Mouse (Mus musculus): ENCODE measurements at regions not wholly inside any gene's neighbourhood (a gene's known extent, or its start where the extent isn't known, plus 50 kb on each side); places are given as distances from the start of the nearest gene placed in this dataset.

GRCm38 (mm10) chr16:91156506-91156905 lies 61.6 kb upstream of the 4932438H23Rik start:
- Histone ChIP-seq H3K27me3 (ENCODE audit: control insufficient read depth, insufficient read depth, low read length) (no peaks in the 10 kb centered on the region), H3K4me1 (ENCODE audit: control insufficient read depth, insufficient read depth, low read length) (no peaks in the 10 kb centered on the region), H3K4me3 (replicated peaks; ENCODE audit: insufficient read depth, low read depth, low read length) (no peak overlapping the region), H3K27ac (ENCODE audit: insufficient read depth, low read length) (no peak overlapping the region)
- TF ChIP-seq CTCF (IDR thresholded peaks at IDR 0.05; ENCODE audit: borderline replicate concordance, insufficient read depth, low read depth, low read length) (no peak), POLR2A (IDR thresholded peaks at IDR 0.05; ENCODE audit: borderline replicate concordance, insufficient read depth, low read length) (no peak)
- 50% methylated on average over 15 of the region's 15 CpGs for WGBS
- no peak for DNase-seq

- peak in 1 of 2 experiments; percentile 24 for DNase-seq
- 12% methylated on average over 8 of the region's 8 CpGs for WGBS
- no peaks in the 10 kb centered on the region; the same call in 1 of the 2 replicates for H3K27me3 ChIP-seq (ENCODE audit: control insufficient read depth, insufficient read depth, low read length)
- H3K4me3 ChIP-seq (replicated peaks; ENCODE audit: insufficient read depth, low read depth, low read length): no peak overlapping the region
- no peak for TF ChIP-seq POLR2A (IDR thresholded peaks at IDR 0.05; ENCODE audit: borderline replicate concordance, insufficient read depth, low read length)
- TF ChIP-seq CTCF (IDR thresholded peaks at IDR 0.05; ENCODE audit: borderline replicate concordance, insufficient read depth, low read depth, low read length): peak; percentile 50
- H3K27ac ChIP-seq (ENCODE audit: insufficient read depth, low read length): no peak overlapping the region
- peaks cover 3% of the 10 kb centered on the region; the same call in 1 of the 2 replicates for H3K4me1 ChIP-seq (ENCODE audit: control insufficient read depth, insufficient read depth, low read length)
These were observed 64.6 kb upstream of the Olig2 start for GRCm38 (mm10) chr16:91160679-91161078.

- no peak for DNase-seq
- no peaks in the 10 kb centered on the region; the same call in 1 of the 2 replicates for H3K27me3 ChIP-seq (ENCODE audit: control insufficient read depth, insufficient read depth, low read length)
- no peak overlapping the region for H3K27ac ChIP-seq (ENCODE audit: insufficient read depth, low read length)
- H3K4me1 ChIP-seq (ENCODE audit: control insufficient read depth, insufficient read depth, low read length): peaks cover 3% of the 10 kb centered on the region; the same call in 1 of the 2 replicates
- H3K4me3 ChIP-seq (replicated peaks; ENCODE audit: insufficient read depth, low read depth, low read length): no peak overlapping the region
- TF ChIP-seq POLR2A (IDR thresholded peaks at IDR 0.05; ENCODE audit: borderline replicate concordance, insufficient read depth, low read length) (no peak), CTCF (IDR thresholded peaks at IDR 0.05; ENCODE audit: borderline replicate concordance, insufficient read depth, low read depth, low read length) (no peak)
- 85% methylated on average over 6 of the region's 6 CpGs for WGBS
These were observed 63.6 kb upstream of the Olig2 start for GRCm38 (mm10) chr16:91161616-91162015.

GRCm38 (mm10) chr16:91162381-91162780 lies 62.9 kb upstream of the Olig2 start:
- WGBS: 87% methylated on average over 6 of the region's 6 CpGs
- no peak overlapping the region for H3K27ac ChIP-seq (ENCODE audit: insufficient read depth, low read length)
- peaks cover 3% of the 10 kb centered on the region; the same call in 1 of the 2 replicates for H3K4me1 ChIP-seq (ENCODE audit: control insufficient read depth, insufficient read depth, low read length)
- no peak overlapping the region for H3K4me3 ChIP-seq (replicated peaks; ENCODE audit: insufficient read depth, low read depth, low read length)
- no peak for DNase-seq
- TF ChIP-seq POLR2A (IDR thresholded peaks at IDR 0.05; ENCODE audit: borderline replicate concordance, insufficient read depth, low read length) (no peak), CTCF (IDR thresholded peaks at IDR 0.05; ENCODE audit: borderline replicate concordance, insufficient read depth, low read depth, low read length) (no peak)
- no peaks in the 10 kb centered on the region; the same call in 1 of the 2 replicates for H3K27me3 ChIP-seq (ENCODE audit: control insufficient read depth, insufficient read depth, low read length)

GRCm38 (mm10) chr16:91165906-91166305 lies 59.4 kb upstream of the Olig2 start:
- Histone ChIP-seq H3K4me1 (ENCODE audit: control insufficient read depth, insufficient read depth, low read length) (peaks cover 3% of the 10 kb centered on the region; the same call in 1 of the 2 replicates), H3K27ac (ENCODE audit: insufficient read depth, low read length) (no peak overlapping the region), H3K27me3 (ENCODE audit: control insufficient read depth, insufficient read depth, low read length) (peaks cover 1% of the 10 kb centered on the region; the same call in 1 of the 2 replicates), H3K4me3 (replicated peaks; ENCODE audit: insufficient read depth, low read depth, low read length) (no peak overlapping the region)
- DNase-seq: peak in 1 of 2 experiments; percentile 22
- 16% methylated on average over 4 of the region's 4 CpGs for WGBS
- no peak for TF ChIP-seq POLR2A (IDR thresholded peaks at IDR 0.05; ENCODE audit: borderline replicate concordance, insufficient read depth, low read length)
- TF ChIP-seq CTCF (IDR thresholded peaks at IDR 0.05; ENCODE audit: borderline replicate concordance, insufficient read depth, low read depth, low read length): no peak

- peaks cover 3% of the 10 kb centered on the region; the same call in 1 of the 2 replicates for H3K4me1 ChIP-seq (ENCODE audit: control insufficient read depth, insufficient read depth, low read length)
- peaks cover 1% of the 10 kb centered on the region; the same call in 1 of the 2 replicates for H3K27me3 ChIP-seq (ENCODE audit: control insufficient read depth, insufficient read depth, low read length)
- DNase-seq: peak; percentile 29 to 52
- no peak overlapping the region for H3K4me3 ChIP-seq (replicated peaks; ENCODE audit: insufficient read depth, low read depth, low read length)
- TF ChIP-seq POLR2A (IDR thresholded peaks at IDR 0.05; ENCODE audit: borderline replicate concordance, insufficient read depth, low read length) (no peak), CTCF (IDR thresholded peaks at IDR 0.05; ENCODE audit: borderline replicate concordance, insufficient read depth, low read depth, low read length) (peak; percentile 60; the same call in 1 of the 2 replicates)
- H3K27ac ChIP-seq (ENCODE audit: insufficient read depth, low read length): no peak overlapping the region
These were observed 58.4 kb upstream of the Olig2 start for GRCm38 (mm10) chr16:91166866-91167265.

GRCm38 (mm10) chr16:91168398-91168797 lies 56.9 kb upstream of the Olig2 start:
- Histone ChIP-seq H3K4me1 (ENCODE audit: control insufficient read depth, insufficient read depth, low read length) (peaks cover 3% of the 10 kb centered on the region; the same call in 1 of the 2 replicates), H3K27ac (ENCODE audit: insufficient read depth, low read length) (no peak overlapping the region), H3K27me3 (ENCODE audit: control insufficient read depth, insufficient read depth, low read length) (peaks cover 1% of the 10 kb centered on the region; the same call in 1 of the 2 replicates), H3K4me3 (replicated peaks; ENCODE audit: insufficient read depth, low read depth, low read length) (no peak overlapping the region)
- no peak for TF ChIP-seq POLR2A (IDR thresholded peaks at IDR 0.05; ENCODE audit: borderline replicate concordance, insufficient read depth, low read length)
- TF ChIP-seq CTCF (IDR thresholded peaks at IDR 0.05; ENCODE audit: borderline replicate concordance, insufficient read depth, low read depth, low read length): no peak
- DNase-seq: no peak
- 68% methylated on average over 7 of the region's 7 CpGs for WGBS

- TF ChIP-seq CTCF (IDR thresholded peaks at IDR 0.05; ENCODE audit: borderline replicate concordance, insufficient read depth, low read depth, low read length): no peak
- TF ChIP-seq POLR2A (IDR thresholded peaks at IDR 0.05; ENCODE audit: borderline replicate concordance, insufficient read depth, low read length): no peak
- no peak for DNase-seq
- 3% methylated on average over 16 of the region's 16 CpGs for WGBS
- H3K4me1 ChIP-seq (ENCODE audit: control insufficient read depth, insufficient read depth, low read length): peaks cover 3% of the 10 kb centered on the region; the same call in 1 of the 2 replicates
- H3K27ac ChIP-seq (ENCODE audit: insufficient read depth, low read length): no peak overlapping the region
- peaks cover 1% of the 10 kb centered on the region; the same call in 1 of the 2 replicates for H3K27me3 ChIP-seq (ENCODE audit: control insufficient read depth, insufficient read depth, low read length)
- no peak overlapping the region for H3K4me3 ChIP-seq (replicated peaks; ENCODE audit: insufficient read depth, low read depth, low read length)
These were observed 55.4 kb upstream of the Olig2 start for GRCm38 (mm10) chr16:91169829-91170228.
